Mouse (Mus musculus) T-helper 17 cell (primary cell): Measurements from ENCODE around the gene Renbp.

Experiments used
- in situ Hi-C, 2 experiments: fragments of 300-600 bp; cut with MboI, MseI; formaldehyde crosslinking; loops; 1 replicate in 1 of 2; 2 replicates in 1 of 2; pipeline ENCODE4 v1.15.1; 2025; ENCODE audit warnings: high pct_unique_total_duplicates in 2 of 2

Renbp gene

DNA sequence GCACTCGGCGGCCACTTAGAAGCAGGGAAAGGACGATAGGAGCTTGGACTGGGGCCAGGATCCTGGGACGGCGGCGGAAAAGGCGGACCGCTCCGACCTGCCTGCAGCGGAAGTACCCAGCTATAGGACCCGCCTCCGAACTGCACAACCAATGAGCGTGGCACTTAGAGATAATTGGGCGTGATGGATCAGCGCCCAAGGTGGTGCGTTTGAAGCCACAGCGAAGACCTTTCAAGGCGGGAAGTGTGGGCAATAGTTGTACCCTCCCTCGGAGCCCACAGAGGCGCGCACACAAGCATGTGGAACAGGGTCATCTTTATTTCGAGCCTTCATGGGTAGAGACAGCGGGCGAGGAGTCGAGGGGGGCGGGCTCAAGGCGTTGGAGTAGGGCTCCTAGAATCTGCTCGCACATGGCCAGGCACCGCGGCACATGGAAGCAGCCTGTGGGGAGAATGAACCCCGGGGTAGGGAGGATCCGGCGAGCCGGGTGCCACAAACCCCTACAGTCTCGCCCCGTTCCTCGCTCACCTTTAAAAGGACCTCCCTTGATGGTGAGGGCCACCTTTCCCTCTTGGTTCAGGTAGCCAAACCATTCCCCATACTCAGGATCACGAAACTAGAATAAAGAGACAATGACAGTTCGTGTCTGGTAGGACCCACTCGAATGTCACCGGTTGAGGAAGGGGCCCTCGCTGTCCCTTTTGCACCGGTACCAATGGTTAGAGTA lies 8.7 kb downstream of the Renbp start, which contains the start of the genes Arhgap4 and Naa10:
Gene Arhgap4, minus strand, starts transcription at position 48 of the 727 bp plus-strand sequence.
Gene Naa10, minus strand, starts transcription at position 122 of the 727 bp plus-strand sequence.
- in situ Hi-C loops, result loop anchor here in 1 of 2 experiments (10.0 kb wide), 1 partner anchor 1637 kb away; no protein-coding TSS in a partner anchor

DNA sequence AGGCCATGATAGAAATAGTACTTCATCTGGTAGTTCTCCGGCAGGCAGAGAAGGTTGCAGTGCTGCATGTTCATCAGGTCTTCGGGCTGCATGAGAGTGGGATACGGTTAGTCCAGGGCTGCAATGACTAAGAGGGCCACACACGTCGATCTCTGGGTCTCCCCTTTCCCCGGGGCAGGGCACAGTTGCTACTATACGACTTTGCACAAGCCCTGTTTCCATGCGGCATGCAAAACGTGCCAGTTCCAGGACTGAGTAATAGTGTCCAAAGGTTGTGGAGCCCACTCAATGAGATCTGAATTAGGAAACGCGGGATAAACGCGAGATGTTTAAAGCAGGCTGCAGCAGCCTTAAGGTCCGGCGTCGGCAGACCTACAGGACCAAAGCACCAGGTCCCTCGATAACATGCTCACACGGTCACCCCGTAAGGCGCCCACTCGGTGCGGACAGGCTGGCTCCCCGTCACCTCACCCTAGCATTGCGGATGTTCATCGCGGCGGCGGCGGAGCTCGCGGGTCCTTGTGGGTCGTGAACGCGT lies 9.3 kb downstream of the Renbp start:
- in situ Hi-C loops, result loop anchor here in 1 of 2 experiments (10.0 kb wide), 1 partner anchor 1637 kb away; no protein-coding TSS in a partner anchor

DNA sequence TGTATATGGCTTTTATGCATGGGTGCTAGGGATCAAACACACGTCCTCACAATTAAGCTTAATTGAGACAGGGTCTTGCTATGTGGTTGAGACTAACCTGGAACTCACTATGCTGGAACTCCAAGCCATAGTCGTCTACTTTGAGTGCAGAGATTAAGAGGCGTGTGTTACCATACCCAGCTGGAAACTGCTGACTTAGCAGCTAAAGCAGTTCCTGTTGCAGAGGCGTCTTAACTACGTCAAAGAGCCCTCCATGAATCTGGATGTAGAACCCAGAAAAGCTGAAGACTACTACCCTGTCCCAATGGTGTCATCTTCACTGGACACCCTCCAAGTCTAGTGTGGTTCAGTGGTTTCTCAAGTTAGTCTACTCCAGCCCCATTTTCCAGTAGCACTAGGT lies 12.0 kb downstream of the Renbp start:
- in situ Hi-C loops, result no loop called here

DNA sequence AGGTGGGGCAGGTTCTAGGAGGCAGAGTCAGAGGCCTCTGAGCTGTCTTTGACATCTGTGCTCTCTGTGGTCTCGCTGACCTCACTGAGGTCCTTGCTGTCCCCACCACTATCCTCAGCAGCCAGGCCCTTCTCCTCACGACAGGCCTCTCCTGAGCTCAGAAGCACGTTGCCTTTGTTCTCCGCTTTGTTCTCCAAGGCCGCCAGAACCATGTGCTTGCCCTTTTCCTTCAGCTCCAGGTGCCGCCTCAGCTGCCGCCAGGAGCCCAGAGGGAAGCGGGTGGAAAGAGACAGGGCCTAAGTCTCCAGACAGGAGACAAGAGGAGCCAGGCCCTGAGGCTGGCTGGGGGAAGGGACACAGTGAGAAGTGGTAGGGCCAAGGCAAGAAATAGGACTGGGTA lies 13.7 kb downstream of the Renbp start:
- in situ Hi-C loops, result no loop called here

DNA sequence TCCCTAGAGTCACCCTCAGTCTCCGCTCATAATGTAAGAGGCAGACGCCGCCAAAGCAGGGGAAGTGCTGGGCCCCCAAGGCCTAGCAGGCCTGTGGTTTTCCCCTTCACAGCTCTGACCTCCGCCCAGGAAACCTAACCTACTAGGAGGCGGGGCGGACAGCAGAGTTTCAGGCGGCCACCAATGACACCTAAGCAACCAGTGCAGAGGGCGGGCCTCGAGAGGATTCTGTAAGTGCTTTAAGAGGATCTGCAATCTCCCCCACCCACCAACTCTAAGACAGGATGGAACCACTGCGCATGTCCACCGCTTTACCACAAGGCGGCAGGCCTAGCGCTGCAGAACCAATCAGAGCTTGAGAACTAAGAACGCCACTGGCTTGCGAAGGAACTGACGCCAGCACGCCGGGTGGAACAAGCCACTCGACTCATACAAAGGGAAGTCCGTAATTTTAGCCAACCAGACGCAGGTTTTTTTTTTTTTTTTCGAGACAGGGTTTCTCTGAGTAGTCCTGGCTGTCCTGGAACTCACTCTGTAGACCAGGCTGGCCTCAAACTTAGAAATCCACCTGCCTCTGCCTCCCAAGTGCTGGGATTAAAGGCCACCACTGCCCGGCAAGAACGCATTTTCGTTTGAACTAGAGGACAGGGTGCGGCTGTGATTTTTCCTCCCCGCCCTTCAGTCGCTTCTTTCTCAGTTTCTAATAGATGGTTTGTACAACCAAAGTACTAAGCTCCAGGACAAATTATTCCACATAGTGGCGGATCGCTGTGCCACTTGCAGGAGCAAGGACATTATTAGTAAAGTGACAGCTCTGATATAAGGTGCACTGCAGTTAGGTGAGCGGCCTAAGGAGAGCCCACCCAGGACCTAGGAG lies 15.6 kb downstream of the Renbp start:
- in situ Hi-C loops, result no loop called here

DNA sequence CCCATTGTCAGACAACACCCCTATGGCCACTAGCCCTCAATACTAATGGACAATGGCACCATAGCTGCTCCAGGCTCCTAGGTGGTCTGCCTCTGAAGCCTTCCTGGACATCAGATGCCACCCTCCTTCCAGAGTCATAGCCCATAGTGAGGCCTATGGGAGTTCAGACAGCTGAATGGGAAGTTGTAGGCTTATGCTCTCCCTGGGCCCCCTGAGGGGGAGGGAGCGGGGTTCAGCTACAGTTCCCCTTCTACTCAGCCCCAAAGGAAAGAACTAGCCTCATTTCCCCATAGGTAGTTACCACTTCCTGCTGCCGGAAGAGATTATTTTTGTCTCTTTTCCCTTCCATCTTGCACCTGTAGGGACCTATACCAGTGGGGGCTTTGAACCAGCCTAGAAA lies 19.1 kb downstream of the Renbp start:
- in situ Hi-C loops, result no loop called here

DNA sequence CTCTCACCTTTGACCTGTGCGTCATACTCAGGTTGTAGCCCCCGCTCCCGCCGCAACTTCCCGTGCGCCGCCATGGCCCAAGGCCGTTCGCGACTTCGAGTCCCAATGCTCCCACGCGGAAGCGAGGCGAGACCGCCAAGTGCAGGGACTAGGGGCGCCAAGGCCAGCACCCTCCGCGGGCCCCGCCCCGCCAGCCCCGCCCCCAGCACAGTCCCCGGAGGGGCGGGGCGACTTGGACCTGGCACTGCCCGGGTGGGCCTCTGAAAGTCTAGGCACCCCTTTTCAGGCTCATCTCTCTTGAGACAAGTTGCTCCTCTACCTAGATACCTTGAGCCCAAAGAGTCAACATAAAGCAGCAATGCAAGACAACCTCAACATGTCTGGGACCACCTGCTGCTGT lies 19.5 kb downstream of the Renbp start:
- in situ Hi-C loops, result no loop called here

DNA sequence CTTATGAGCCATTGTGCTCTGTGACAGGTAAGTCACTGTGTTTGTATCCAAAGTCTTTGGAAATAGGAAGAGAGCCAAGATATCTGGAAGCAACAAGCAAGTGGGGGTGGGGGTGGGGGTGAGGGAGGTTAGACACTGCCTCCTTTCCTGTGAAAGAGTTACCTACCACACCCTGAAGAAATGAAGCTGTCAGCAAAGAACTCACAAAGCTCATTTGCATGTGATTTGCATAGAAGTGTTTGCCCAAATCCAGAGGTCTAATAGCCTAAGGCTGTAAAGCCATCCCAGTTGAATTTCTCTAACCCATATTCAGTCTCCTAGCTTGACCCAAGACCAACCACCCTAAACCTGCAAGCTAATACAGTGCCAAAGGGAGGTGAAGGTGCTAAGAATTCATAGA lies 20.2 kb downstream of the Renbp start:
- in situ Hi-C loops, result no loop called here

DNA sequence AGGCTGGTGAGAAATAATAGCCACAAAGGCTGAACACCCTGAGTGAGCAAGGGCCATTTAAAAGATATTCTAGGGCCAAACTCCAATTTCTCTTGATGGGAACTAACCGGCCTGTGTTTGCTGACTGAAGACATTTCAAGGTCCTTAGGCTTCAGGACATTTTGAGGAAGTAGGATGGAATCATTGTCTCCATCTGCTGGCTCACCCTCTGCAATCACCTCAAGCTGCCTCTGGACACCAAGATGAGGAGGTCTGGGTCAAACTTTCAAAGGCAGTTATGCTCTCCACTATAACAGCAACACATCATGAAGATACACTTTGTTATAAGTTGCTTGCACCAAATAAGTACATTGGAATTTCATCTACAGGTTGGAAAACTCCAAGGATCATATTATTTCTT lies 20.6 kb downstream of the Renbp start:
- in situ Hi-C loops, result no loop called here

DNA sequence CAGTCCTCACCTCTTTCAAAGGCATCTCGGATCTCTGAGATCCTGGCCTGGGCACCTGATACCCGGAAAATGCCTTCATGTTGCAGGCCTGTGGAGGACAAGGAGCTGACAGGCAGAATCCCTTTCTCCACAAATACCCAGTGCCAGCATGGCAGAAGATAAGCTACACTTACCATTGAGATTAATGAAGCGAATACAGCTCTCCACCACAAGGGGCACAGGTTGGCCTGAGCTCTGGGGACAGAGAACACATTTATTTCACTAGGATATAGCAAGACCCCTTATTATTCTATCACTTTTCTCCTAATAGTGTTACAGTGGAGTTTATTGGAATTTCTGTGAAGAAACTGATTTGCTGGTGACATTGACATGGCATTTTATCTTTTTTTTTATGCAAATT lies 32.7 kb downstream of the Renbp start:
- in situ Hi-C loops, result loop anchor here in 1 of 2 experiments (5.0 kb wide), 1 partner anchor 101 kb away; no protein-coding TSS in a partner anchor

DNA sequence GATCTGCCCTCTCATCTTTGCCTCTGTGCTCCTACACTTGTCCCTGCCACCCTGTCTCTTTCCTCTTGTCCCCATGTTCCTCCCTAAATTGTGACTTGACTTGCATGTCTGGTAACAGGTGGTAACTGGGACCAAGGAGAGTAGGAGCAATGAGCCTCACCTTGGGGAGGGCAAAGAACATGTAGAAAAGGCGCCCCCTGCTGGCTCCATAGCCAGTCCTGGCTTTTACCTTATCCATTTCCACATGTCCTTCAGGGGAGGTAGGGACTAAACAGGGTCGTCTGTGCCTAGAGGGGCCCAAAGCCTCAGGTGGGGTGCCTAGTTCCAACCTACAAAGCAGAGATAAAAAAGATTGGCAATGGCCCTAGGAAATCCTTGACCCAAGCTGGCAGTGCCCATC lies 34.9 kb downstream of the Renbp start, which contains the start of gene L1cam:
Gene L1cam, minus strand, starts transcription at position 387 of the 400 bp plus-strand sequence.
- in situ Hi-C loops, result loop anchor here in 1 of 2 experiments (5.0 kb wide), 1 partner anchor 98 kb away; no protein-coding TSS in a partner anchor

DNA sequence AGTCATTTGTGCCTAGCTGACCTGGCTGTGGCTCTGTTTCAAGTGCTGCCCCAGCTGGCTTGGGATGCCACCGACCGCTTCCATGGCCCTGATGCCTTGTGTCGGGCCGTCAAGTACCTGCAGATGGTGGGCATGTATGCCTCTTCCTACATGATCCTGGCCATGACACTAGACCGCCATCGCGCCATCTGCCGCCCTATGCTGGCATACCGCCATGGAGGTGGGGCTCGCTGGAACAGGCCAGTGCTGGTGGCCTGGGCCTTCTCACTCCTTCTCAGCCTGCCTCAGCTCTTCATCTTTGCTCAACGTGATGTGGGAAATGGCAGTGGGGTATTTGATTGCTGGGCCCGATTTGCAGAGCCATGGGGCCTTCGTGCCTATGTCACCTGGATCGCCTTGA lies 37.8 kb downstream of the Renbp start:
- in situ Hi-C loops, result loop anchor here in 1 of 2 experiments (5.0 kb wide), 1 partner anchor 51 kb away; no protein-coding TSS in a partner anchor

DNA sequence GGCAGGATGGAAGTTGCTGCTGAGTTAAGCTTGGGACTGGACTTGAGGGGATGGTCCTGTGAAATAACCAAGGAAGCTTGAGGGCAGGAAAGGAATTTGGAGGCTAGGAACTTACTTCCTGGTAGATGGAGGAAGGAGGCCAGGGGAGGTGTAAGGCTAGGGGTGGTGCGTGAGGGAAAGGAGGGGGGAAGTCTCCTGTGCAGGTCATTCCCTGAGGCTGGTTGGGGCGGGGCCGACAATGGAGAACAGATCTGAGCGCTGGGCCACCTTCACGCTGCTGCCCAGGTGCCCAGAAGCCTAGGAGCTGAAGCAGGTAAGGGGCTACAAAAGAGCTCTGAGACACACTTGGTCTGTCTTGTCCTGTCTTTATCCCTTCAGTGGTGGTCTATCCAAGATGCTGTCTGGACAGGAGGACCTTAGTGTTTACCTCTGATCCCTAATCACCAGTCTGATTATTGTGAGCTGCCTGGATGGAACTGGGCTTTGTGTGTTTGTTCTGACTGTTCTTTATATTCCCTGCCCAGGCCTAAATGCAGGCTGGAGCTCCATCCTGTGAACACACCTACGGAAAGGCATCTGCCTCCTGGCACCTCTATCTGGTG lies 39.0 kb downstream of the Renbp start, which contains the start of gene Avpr2:
Gene Avpr2, plus strand, starts transcription at position 552 of the 602 bp plus-strand sequence.
- in situ Hi-C loops, result loop anchor here in 1 of 2 experiments (5.0 kb wide), 1 partner anchor 49 kb away; no protein-coding TSS in a partner anchor

DNA sequence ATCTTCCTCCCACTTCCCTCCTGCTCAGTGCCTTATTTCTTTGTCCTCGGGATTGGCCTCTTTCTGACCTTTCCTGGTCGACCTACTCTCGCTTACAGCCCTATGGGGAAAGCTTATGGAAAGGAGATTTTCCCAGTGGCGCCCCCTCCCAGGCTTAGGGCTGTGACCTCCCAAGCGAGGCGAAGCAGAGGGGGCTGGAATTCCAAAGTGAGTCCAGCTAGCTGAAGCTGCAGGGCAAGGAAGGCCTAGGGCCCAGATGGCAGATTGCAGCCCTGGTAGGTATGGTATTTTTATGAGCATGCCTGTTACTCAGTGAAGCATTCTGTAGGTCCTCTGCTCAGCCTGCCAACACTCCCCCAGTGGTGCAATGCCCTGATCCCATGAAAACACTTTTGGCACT lies 49.2 kb downstream of the Renbp start:
- in situ Hi-C loops, result no loop called here

DNA sequence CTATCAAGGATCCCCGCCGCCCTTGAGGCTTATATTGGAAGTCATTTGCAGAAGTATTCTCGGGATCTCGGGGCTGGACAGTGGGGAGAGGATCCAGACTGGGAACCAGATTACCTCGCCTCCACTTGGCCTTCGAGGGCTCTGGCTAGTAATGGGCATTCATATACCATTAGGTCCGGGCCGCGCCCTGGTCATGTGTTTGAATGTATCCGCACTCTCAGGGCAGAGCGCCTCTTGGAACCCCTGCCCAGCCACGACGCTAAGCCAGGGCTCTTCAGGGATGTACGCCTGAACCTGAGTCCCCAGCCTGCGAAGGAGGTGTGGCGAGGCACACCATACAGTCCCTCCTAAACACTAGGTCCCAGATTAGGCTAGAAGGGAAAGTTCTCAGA lies 49.6 kb downstream of the Renbp start:
- in situ Hi-C loops, result no loop called here

DNA sequence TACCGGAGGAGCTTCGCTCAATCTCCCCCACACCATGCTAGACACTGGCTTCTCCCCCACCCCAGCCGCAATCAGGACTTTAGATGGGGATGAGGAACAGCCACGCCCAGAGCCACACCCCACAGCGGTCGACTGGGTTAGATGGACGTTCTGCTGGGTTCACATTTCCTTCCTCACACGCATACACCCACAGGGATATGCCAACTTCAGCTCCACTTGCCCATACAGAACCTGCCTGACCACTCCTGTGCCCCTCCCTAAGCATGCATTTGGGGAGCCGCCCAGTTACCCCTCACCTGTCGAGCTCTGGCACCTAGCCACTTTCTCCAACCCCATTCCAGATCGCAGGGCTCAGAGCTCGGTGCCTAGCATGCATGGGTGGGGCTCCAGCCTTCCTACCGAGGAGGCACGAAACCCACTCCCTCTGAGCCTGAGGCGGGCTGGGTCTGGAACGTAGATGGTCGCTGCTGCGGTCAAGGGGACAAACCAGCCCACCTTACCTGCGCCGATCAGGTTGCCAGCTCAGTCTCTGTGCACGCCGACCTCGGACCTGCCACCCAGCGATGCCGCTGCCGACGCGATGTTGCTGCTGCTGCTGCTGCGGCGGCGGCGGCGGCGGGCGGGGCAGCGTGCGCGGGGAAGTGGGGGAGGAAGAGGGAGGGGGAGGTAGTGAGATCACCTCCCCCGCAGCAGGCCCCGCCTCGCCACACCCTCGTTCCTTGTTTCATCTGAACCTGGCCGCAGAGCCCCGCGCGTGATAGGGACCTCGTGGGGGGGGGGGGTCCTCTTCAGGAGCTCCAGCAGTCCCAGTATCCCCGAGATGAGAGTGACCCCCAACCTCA lies 50.2 kb downstream of the Renbp start:
- in situ Hi-C loops, result no loop called here

DNA sequence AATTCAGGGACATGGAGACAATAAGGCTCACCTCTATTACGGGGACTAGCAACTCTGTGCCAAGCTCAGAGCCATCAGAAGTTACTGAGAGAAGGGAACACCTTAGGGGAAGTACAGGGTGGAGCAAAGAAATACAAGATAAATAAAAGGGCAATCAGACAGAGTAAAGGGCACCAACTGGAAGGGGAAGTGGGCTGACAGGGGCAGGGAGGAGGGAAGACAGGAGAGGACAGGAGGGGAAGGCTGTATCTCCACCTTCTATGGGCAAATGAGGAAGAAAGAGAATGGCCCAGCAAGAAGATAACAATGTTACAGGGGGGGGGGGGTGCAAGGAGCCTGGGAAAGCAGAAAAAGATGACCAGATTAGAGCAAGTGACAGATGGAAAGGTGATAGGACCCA lies 53.6 kb downstream of the Renbp start:
- in situ Hi-C loops, result no loop called here

DNA sequence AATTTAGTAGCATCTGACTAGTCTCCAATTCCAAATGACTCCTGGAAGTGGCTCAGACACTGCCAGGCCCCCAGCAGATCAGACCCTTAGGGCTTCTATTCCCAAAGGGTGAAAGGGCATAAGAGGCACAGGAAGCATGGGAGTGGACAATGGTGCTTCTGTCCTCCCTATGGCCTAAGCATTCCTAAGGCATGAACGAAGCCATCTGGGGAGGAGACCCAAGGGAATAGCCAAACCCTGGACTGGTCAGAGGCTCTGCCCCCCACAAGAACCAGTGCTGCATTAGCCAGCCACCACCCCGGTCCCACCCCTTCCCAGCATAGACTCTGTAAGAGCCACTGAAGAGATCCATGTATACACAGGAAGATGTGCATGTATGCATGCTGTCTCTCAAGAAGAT lies 54.8 kb downstream of the Renbp start:
- in situ Hi-C loops, result no loop called here
